Mouse (Mus musculus): ENCODE measurements around the gene Cxcl10. TPM values are rescaled to one million over a fixed set of nuclear protein-coding genes. Genes with fewer than 3 reads are reported as not detected.

The Cxcl10 gene
- 10.5 TPM for polyA plus RNA-seq (2014; fragmentation: Illumina TruSeq; extraction: RNeasy Lipid Tissue Mini Kit (QIAGEN cat#74804); ENCODE audit: low replicate concordance)

GRCm38 (mm10) chr5:92348794-92349413 is at the start of gene Cxcl10:
Cxcl10 (minus strand) TSS chr5:92348889.

GRCm38 (mm10) chr5:92331635-92332338 is 16.9 kb downstream of the Cxcl10 start, which contains the start of gene Art3:
Art3 (plus strand) TSS chr5:92331827.

GRCm38 (mm10) chr5:92327929-92328328 is 20.8 kb downstream of the Cxcl10 start, which contains the start of gene Cxcl9:
Cxcl9 (minus strand) TSS chr5:92328079.

GRCm38 (mm10) chr5:92309681-92310511 is 38.8 kb downstream of the Cxcl10 start, which contains the start of gene Sdad1:
Sdad1 (minus strand) TSS chr5:92310479.

Other genes starting within 250 kb of the Cxcl10 start
- 236 TPM for gene Uso1, start 211.0 kb downstream of the Cxcl10 start, polyA plus RNA-seq (2014; fragmentation: Illumina TruSeq; extraction: RNeasy Lipid Tissue Mini Kit (QIAGEN cat#74804); ENCODE audit: low replicate concordance)
- not detected for gene U90926, start 133.5 kb downstream of the Cxcl10 start, polyA plus RNA-seq (2014; fragmentation: Illumina TruSeq; extraction: RNeasy Lipid Tissue Mini Kit (QIAGEN cat#74804); ENCODE audit: low replicate concordance)
- 1.4 TPM for gene Ppef2, start 92.6 kb downstream of the Cxcl10 start, polyA plus RNA-seq (2014; fragmentation: Illumina TruSeq; extraction: RNeasy Lipid Tissue Mini Kit (QIAGEN cat#74804); ENCODE audit: low replicate concordance)
- gene Naaa, start 70.7 kb downstream of the Cxcl10 start, polyA plus RNA-seq (2014; fragmentation: Illumina TruSeq; extraction: RNeasy Lipid Tissue Mini Kit (QIAGEN cat#74804); ENCODE audit: low replicate concordance) = 21.5 TPM
- gene Sdad1, start 38.4 kb downstream of the Cxcl10 start, polyA plus RNA-seq (2014; fragmentation: Illumina TruSeq; extraction: RNeasy Lipid Tissue Mini Kit (QIAGEN cat#74804); ENCODE audit: low replicate concordance) = 18.6 TPM
- gene Cxcl9, start 20.8 kb downstream of the Cxcl10 start, polyA plus RNA-seq (2014; fragmentation: Illumina TruSeq; extraction: RNeasy Lipid Tissue Mini Kit (QIAGEN cat#74804); ENCODE audit: low replicate concordance) = 16.9 TPM
- gene Art3, start 17.1 kb downstream of the Cxcl10 start, polyA plus RNA-seq (2014; fragmentation: Illumina TruSeq; extraction: RNeasy Lipid Tissue Mini Kit (QIAGEN cat#74804); ENCODE audit: low replicate concordance) = 10.9 TPM
- 52.1 TPM for gene Nup54, start 86.3 kb upstream of the Cxcl10 start, polyA plus RNA-seq (2014; fragmentation: Illumina TruSeq; extraction: RNeasy Lipid Tissue Mini Kit (QIAGEN cat#74804); ENCODE audit: low replicate concordance)
- 61.5 TPM for gene Scarb2, start 157.9 kb upstream of the Cxcl10 start, polyA plus RNA-seq (2014; fragmentation: Illumina TruSeq; extraction: RNeasy Lipid Tissue Mini Kit (QIAGEN cat#74804); ENCODE audit: low replicate concordance)
- gene Fam47e, start 206.2 kb upstream of the Cxcl10 start, polyA plus RNA-seq (2014; fragmentation: Illumina TruSeq; extraction: RNeasy Lipid Tissue Mini Kit (QIAGEN cat#74804); ENCODE audit: low replicate concordance) = not detected

All from small intestine, adult 10 weeks (tissue).